8 mouse cellular contexts compared by ENCODE assay signal in the genomic region with DNA sequence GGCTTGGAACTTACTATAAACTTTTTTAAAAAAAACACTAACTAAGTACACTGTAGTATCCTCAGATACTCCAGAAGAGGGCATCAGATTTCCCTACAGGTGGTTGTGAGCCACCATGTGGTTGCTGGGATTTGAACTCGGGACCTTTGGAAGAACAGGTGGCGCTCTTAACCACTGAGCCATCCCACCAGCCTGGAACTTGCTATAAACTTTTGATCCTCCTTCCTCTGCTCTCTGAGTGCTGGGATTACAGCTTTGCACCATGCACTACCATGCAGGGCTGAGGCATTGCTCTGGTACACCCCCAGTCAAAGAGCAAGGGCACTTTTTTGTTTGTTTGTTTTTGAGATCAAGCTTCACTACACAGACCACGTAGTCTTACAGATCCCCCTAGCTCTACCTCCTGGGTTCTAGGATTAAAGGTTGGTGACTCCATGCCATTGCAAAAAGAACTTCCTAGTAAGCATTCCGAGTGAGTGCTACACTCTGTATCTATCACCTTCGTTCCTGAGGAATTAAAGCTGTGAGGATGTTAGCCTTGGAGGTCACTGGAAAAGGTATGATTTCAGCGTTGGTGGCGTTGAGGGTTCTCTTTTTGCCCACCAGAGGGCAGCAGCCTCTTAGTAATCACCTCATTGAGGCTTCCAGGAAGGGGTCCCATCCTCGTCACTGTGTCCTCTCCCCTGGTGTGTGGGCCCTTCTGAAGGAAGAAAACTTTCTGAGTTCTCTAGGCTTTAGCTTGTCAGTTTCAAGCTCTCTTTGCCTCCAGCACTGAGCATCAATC. TPM values are rescaled to one million over a fixed set of nuclear protein-coding genes. Genes with fewer than 3 reads are reported as not detected.
DNase-seq lines count a peak whose midpoint lies in the region; ATAC-seq lines count a peak whose summit lies in the region.

No protein-coding gene starts in this region.

- no peak for ATAC-seq in kidney, embryonic 16.5 days (ENCODE audit: low FRiP score, low TSS enrichment)
- ATAC-seq in hindbrain, embryonic 16.5 days: peak; percentile 63

- H3K4me1 ChIP-seq in kidney, embryonic 16.5 days (ENCODE audit: insufficient read depth, low read length): peaks cover 9% of the 10 kb centered on the region; the same call in 1 of the 2 replicates
- peaks cover 6% of the 10 kb centered on the region; the same call in 1 of the 2 replicates for H3K4me1 ChIP-seq in hindbrain, embryonic 16.5 days (ENCODE audit: control insufficient read depth, insufficient read depth, low read depth, low read length)

- no peak overlapping the region for H3K27ac ChIP-seq in kidney, embryonic 16.5 days (ENCODE audit: low read length)
- H3K27ac ChIP-seq in hindbrain, embryonic 16.5 days (ENCODE audit: low read depth, low read length): no peak overlapping the region

- WGBS in kidney, embryonic 16.5 days: 32% methylated on average over 8 of the region's 8 CpGs
- WGBS in hindbrain, embryonic 16.5 days: 34% methylated on average over 8 of the region's 8 CpGs

- H3K4me3 ChIP-seq in kidney, embryonic 16.5 days (ENCODE audit: low read length): no peak overlapping the region
- H3K4me3 ChIP-seq in hindbrain, embryonic 16.5 days (ENCODE audit: low read length): no peak overlapping the region

- no peaks in the 10 kb centered on the region for H3K9me3 ChIP-seq in kidney, embryonic 16.5 days (ENCODE audit: low read length)
- H3K9me3 ChIP-seq in hindbrain, embryonic 16.5 days (ENCODE audit: control insufficient read depth, low read length): no peaks in the 10 kb centered on the region

- no peak overlapping the region for H3K4me2 ChIP-seq in kidney, embryonic 16.5 days (replicated peaks; ENCODE audit: low read depth, low read length)
- H3K4me2 ChIP-seq in hindbrain, embryonic 16.5 days (ENCODE audit: low read length): no peak overlapping the region

- peak; percentile 68 for DNase-seq in kidney, adult 18-20 months
- peak; percentile 73 for DNase-seq in ZHBTc4 (ENCODE audit: low read depth, low spot score)
- peak; percentile 86 for DNase-seq in embryo, embryonic 11 days
- peak; percentile 25 to 39 for DNase-seq in left cerebral cortex, postnatal 36 days (ENCODE audit: low spot score in 2 of 2)
- DNase-seq in naive thymus-derived CD4-positive, alpha-beta T cell, adult 2 months (ENCODE audit: low read depth): peak; percentile 70
- peak; percentile 77 for DNase-seq in testis, postnatal 10 days (ENCODE audit: low spot score)

- no peaks in the 10 kb centered on the region for H3K36me3 ChIP-seq in kidney, embryonic 16.5 days (ENCODE audit: insufficient read depth, low read length)
- H3K36me3 ChIP-seq in hindbrain, embryonic 16.5 days (ENCODE audit: control insufficient read depth, insufficient read depth, low read length): no peaks in the 10 kb centered on the region

- peaks cover 4% of the 10 kb centered on the region; the same call in 1 of the 2 replicates for H3K27me3 ChIP-seq in kidney, embryonic 16.5 days (ENCODE audit: insufficient read depth, low read length)
- peaks cover 6% of the 10 kb centered on the region for H3K27me3 ChIP-seq in hindbrain, embryonic 16.5 days (replicated peaks; ENCODE audit: control insufficient read depth, insufficient read depth, low read length)

- intact Hi-C loops in left cerebral cortex, postnatal 36 days (cut with DNase I): loop anchor here (1.0 to 10.0 kb wide), 2 partner anchors 141 to 245 kb away; no protein-coding TSS in a partner anchor

- H3K9ac ChIP-seq in kidney, embryonic 16.5 days (replicated peaks; ENCODE audit: low read length): no peak overlapping the region
- H3K9ac ChIP-seq in hindbrain, embryonic 16.5 days (ENCODE audit: low read depth, low read length): no peak overlapping the region

RNA-seq across cellular contexts. Expression of gene 5730409E04Rik, which starts 9.5 kb away (rescaled TPM):
- polyA plus RNA-seq in kidney, embryonic 16.5 days (2015; fragmentation: Nextera tagmentation; extraction: Ambion mirVana): 1.5 and 2.2 TPM in 2 replicates
- 14.0 and 22.1 TPM in 2 replicates for polyA plus RNA-seq in hindbrain, embryonic 16.5 days (2015; fragmentation: Nextera tagmentation; extraction: Ambion mirVana)
- total RNA-seq in left cerebral cortex, postnatal 36 days (2021): 10 to 100 TPM; 71.5 to 80.3 TPM

RNA-seq across cellular contexts. Expression of gene Clspn, which starts 43.4 kb away (rescaled TPM):
- 33.8 and 37.2 TPM in 2 replicates for polyA plus RNA-seq in kidney, embryonic 16.5 days (2015; fragmentation: Nextera tagmentation; extraction: Ambion mirVana)
- polyA plus RNA-seq in hindbrain, embryonic 16.5 days (2015; fragmentation: Nextera tagmentation; extraction: Ambion mirVana): 7.9 TPM in 2 replicates
- total RNA-seq in left cerebral cortex, postnatal 36 days (2021): 1 to 10 TPM in 1 of 2 experiments, under 1 TPM in 1; 0.79 to 1.1 TPM

Comparison
In these comparisons a context has a peak if more than half of its experiments do, and no peak if none do; other contexts are left out.
1. DNase-seq: peak in every context shown above with its lines; median percentile 86 in embryo, embryonic 11 days; 77 in testis, postnatal 10 days; 73 in ZHBTc4; 70 in naive thymus-derived CD4-positive, alpha-beta T cell, adult 2 months; 68 in kidney, adult 18-20 months; 32 in left cerebral cortex, postnatal 36 days.